Mouse (Mus musculus): ENCODE results near the gene Plekhh3. TPM values are rescaled to one million over a fixed set of nuclear protein-coding genes. Genes with fewer than 3 reads are reported as not detected.

Gene Plekhh3
- polyA plus RNA-seq, 1 experiment from 2014 or later, result 12.3 TPM

- Histone ChIP-seq H3K36me3 (peaks cover 33% of the 10 kb centered on the region), H3K27me3 (no peaks in the 10 kb centered on the region), H3K4me2 (replicated peaks) (peak overlapping the region; percentile 97), H3K9me3 (no peaks in the 10 kb centered on the region), H3K4me1 (peaks cover 35% of the 10 kb centered on the region), H3K9ac (replicated peaks) (peak overlapping the region; percentile 87), H3K4me3 (peak overlapping the region; percentile 91), H3K27ac (replicated peaks) (peak overlapping the region; percentile 92)
- 25% methylated on average over 19 of the region's 19 CpGs for WGBS
- no peak for ATAC-seq (ENCODE audit: low FRiP score, low read depth)
Observed at GRCm38 (mm10) chr11:101120545-101121188, 50.5 kb downstream of the Plekhh3 start.

- H3K9ac ChIP-seq (replicated peaks), result peak within 1 kb of the TSS; percentile 95
- no peaks in the 10 kb centered on the region for H3K27me3 ChIP-seq
- H3K4me2 ChIP-seq (replicated peaks), result peak within 1 kb of the TSS; percentile 97
- peak; percentile 95 for ATAC-seq (ENCODE audit: low FRiP score, low read depth)
- 0% methylated on average over 61 of the region's 61 CpGs for WGBS
- peak within 1 kb of the TSS; percentile 92 for H3K27ac ChIP-seq (replicated peaks)
- peak within 1 kb of the TSS; percentile 91 for H3K4me3 ChIP-seq
- peaks cover 42% of the 10 kb centered on the region for H3K4me1 ChIP-seq
- no peaks in the 10 kb centered on the region for H3K9me3 ChIP-seq
- H3K36me3 ChIP-seq, result peaks cover 26% of the 10 kb centered on the region
Observed at GRCm38 (mm10) chr11:101119761-101120544, 51.2 kb downstream of the Plekhh3 start, which contains the start of the genes Retreg3 and Tubg1. Retreg3 (minus strand) TSS chr11:101119893. Tubg1 (plus strand) TSS chr11:101119938.

- Histone ChIP-seq H3K9ac (replicated peaks) (peak overlapping the region; percentile 95), H3K27me3 (no peaks in the 10 kb centered on the region), H3K4me1 (peaks cover 44% of the 10 kb centered on the region), H3K9me3 (no peaks in the 10 kb centered on the region), H3K27ac (replicated peaks) (peak overlapping the region; percentile 84), H3K4me2 (replicated peaks) (peak overlapping the region; percentile 97), H3K36me3 (peaks cover 21% of the 10 kb centered on the region), H3K4me3 (peak overlapping the region; percentile 91)
- ATAC-seq (ENCODE audit: low FRiP score, low read depth), result peak; percentile 83
- under 1% methylated on average over 39 of the region's 39 CpGs for WGBS
Observed at GRCm38 (mm10) chr11:101119131-101119760, 51.9 kb downstream of the Plekhh3 start.

GRCm38 (mm10) chr11:101118105-101118504 is 53.0 kb downstream of the Plekhh3 start:
- H3K4me3 ChIP-seq, result peak overlapping the region; percentile 91
- no peak overlapping the region for H3K27ac ChIP-seq (replicated peaks)
- H3K4me2 ChIP-seq (replicated peaks), result peak overlapping the region; percentile 97
- H3K9ac ChIP-seq (replicated peaks), result peak overlapping the region; percentile 95; the same call in 1 of the 2 replicates
- H3K4me1 ChIP-seq, result peaks cover 44% of the 10 kb centered on the region
- ATAC-seq (ENCODE audit: low FRiP score, low read depth), result no peak
- no peaks in the 10 kb centered on the region for H3K9me3 ChIP-seq
- 49% methylated on average over 4 of the region's 4 CpGs for WGBS
- H3K36me3 ChIP-seq, result peaks cover 11% of the 10 kb centered on the region
- no peaks in the 10 kb centered on the region for H3K27me3 ChIP-seq

- no peak overlapping the region for H3K4me2 ChIP-seq (replicated peaks)
- peaks cover 3% of the 10 kb centered on the region; the same call in 1 of the 2 replicates for H3K36me3 ChIP-seq
- no peak overlapping the region for H3K4me3 ChIP-seq
- H3K4me1 ChIP-seq, result peaks cover 37% of the 10 kb centered on the region
- 0 out of 2 replicates have a peak overlapping the region, but pooled peaks have one; percentile 39 for H3K27ac ChIP-seq (replicated peaks)
- H3K9ac ChIP-seq (replicated peaks), result no peak overlapping the region
- 71% methylated on average over 2 of the region's 2 CpGs for WGBS
- H3K27me3 ChIP-seq, result no peaks in the 10 kb centered on the region
- no peaks in the 10 kb centered on the region for H3K9me3 ChIP-seq
- ATAC-seq (ENCODE audit: low FRiP score, low read depth), result no peak
Observed at GRCm38 (mm10) chr11:101115564-101115963, 55.6 kb downstream of the Plekhh3 start.

Small RNA genes lying within 50 kb of the gene (microRNA-seq; reads per million reads assigned to microRNA genes)
- not detected for gene Gm27626

Other genes starting within 250 kb of the Plekhh3 start
- gene Stat3, start 231.8 kb downstream of the Plekhh3 start, polyA plus RNA-seq (2016; fragmentation: Nextera tagmentation; extraction: Ambion mirVana), result 31.7 and 35.0 TPM in 2 replicates
- 41.8 and 51.0 TPM in 2 replicates for gene Cavin1, start 200.5 kb downstream of the Plekhh3 start, polyA plus RNA-seq (2016; fragmentation: Nextera tagmentation; extraction: Ambion mirVana)
- 65.6 and 67.5 TPM in 2 replicates for gene Atp6v0a1, start 161.9 kb downstream of the Plekhh3 start, polyA plus RNA-seq (2016; fragmentation: Nextera tagmentation; extraction: Ambion mirVana)
- 10.9 and 11.1 TPM in 2 replicates for gene Naglu, start 101.3 kb downstream of the Plekhh3 start, polyA plus RNA-seq (2016; fragmentation: Nextera tagmentation; extraction: Ambion mirVana)
- gene Hsd17b1, start 92.9 kb downstream of the Plekhh3 start, polyA plus RNA-seq (2016; fragmentation: Nextera tagmentation; extraction: Ambion mirVana), result 0.22 and 0.31 TPM in 2 replicates
- 51.7 and 53.9 TPM in 2 replicates for gene Coasy, start 88.8 kb downstream of the Plekhh3 start, polyA plus RNA-seq (2016; fragmentation: Nextera tagmentation; extraction: Ambion mirVana)
- gene Mlx, start 84.1 kb downstream of the Plekhh3 start, polyA plus RNA-seq (2016; fragmentation: Nextera tagmentation; extraction: Ambion mirVana), result 49.2 and 60.5 TPM in 2 replicates
- gene Psmc3ip, start 75.9 kb downstream of the Plekhh3 start, polyA plus RNA-seq (2016; fragmentation: Nextera tagmentation; extraction: Ambion mirVana), result 41.7 and 42.4 TPM in 2 replicates
- gene Retreg3, start 51.5 kb downstream of the Plekhh3 start, polyA plus RNA-seq (2016; fragmentation: Nextera tagmentation; extraction: Ambion mirVana), result 21.8 and 23.1 TPM in 2 replicates
- 96.3 and 97.4 TPM in 2 replicates for gene Tubg1, start 51.4 kb downstream of the Plekhh3 start, polyA plus RNA-seq (2016; fragmentation: Nextera tagmentation; extraction: Ambion mirVana)
- gene Tubg2, start 15.4 kb downstream of the Plekhh3 start, polyA plus RNA-seq (2016; fragmentation: Nextera tagmentation; extraction: Ambion mirVana), result 9.0 and 10.3 TPM in 2 replicates
- 0.74 and 0.94 TPM in 2 replicates for gene Cntnap1, start 828 bp downstream of the Plekhh3 start, polyA plus RNA-seq (2016; fragmentation: Nextera tagmentation; extraction: Ambion mirVana)
- gene Ccr10, start 4.1 kb upstream of the Plekhh3 start, polyA plus RNA-seq (2016; fragmentation: Nextera tagmentation; extraction: Ambion mirVana), result 0.10 and 0.17 TPM in 2 replicates
- 12.6 and 14.4 TPM in 2 replicates for gene Ezh1, start 55.1 kb upstream of the Plekhh3 start, polyA plus RNA-seq (2016; fragmentation: Nextera tagmentation; extraction: Ambion mirVana)
- gene Ramp2, start 74.7 kb upstream of the Plekhh3 start, polyA plus RNA-seq (2016; fragmentation: Nextera tagmentation; extraction: Ambion mirVana), result 70.3 and 76.3 TPM in 2 replicates
- gene Vps25, start 82.4 kb upstream of the Plekhh3 start, polyA plus RNA-seq (2016; fragmentation: Nextera tagmentation; extraction: Ambion mirVana), result 101 and 102 TPM in 2 replicates
- gene Wnk4, start 89.2 kb upstream of the Plekhh3 start, polyA plus RNA-seq (2016; fragmentation: Nextera tagmentation; extraction: Ambion mirVana), result 7.8 and 10.2 TPM in 2 replicates
- gene Cntd1, start 107.7 kb upstream of the Plekhh3 start, polyA plus RNA-seq (2016; fragmentation: Nextera tagmentation; extraction: Ambion mirVana), result 1.3 and 1.6 TPM in 2 replicates
- 196 and 198 TPM in 2 replicates for gene Coa3, start 107.8 kb upstream of the Plekhh3 start, polyA plus RNA-seq (2016; fragmentation: Nextera tagmentation; extraction: Ambion mirVana)
- 162 and 173 TPM in 2 replicates for gene Becn1, start 130.9 kb upstream of the Plekhh3 start, polyA plus RNA-seq (2016; fragmentation: Nextera tagmentation; extraction: Ambion mirVana)
- gene Psme3, start 144.9 kb upstream of the Plekhh3 start, polyA plus RNA-seq (2016; fragmentation: Nextera tagmentation; extraction: Ambion mirVana), result 163 and 180 TPM in 2 replicates
- 2.1 and 3.1 TPM in 2 replicates for gene Aoc2, start 153.7 kb upstream of the Plekhh3 start, polyA plus RNA-seq (2016; fragmentation: Nextera tagmentation; extraction: Ambion mirVana)
- not detected in 2 replicates for gene Aoc3, start 159.3 kb upstream of the Plekhh3 start, polyA plus RNA-seq (2016; fragmentation: Nextera tagmentation; extraction: Ambion mirVana)
- gene G6pc, start 196.2 kb upstream of the Plekhh3 start, polyA plus RNA-seq (2016; fragmentation: Nextera tagmentation; extraction: Ambion mirVana), result not detected in 2 replicates
- 90.8 and 91.0 TPM in 2 replicates for gene Aarsd1, start 246.3 kb upstream of the Plekhh3 start, polyA plus RNA-seq (2016; fragmentation: Nextera tagmentation; extraction: Ambion mirVana)

Measured in midbrain, embryonic 12.5 days (tissue).